Mouse (Mus musculus) midbrain, postnatal 0 days (tissue): Measurements from ENCODE around the gene Grhl1. TPM values are rescaled to one million over a fixed set of nuclear protein-coding genes. Genes with fewer than 3 reads are reported as not detected.
"Not testable (repeated sequence)": the region's sequence is repeated elsewhere in the genome, so short reads cannot be mapped to it uniquely, and the experiment has no call there.

Experiments
- ATAC-seq: fragments of 200-750 bp; cut with Nextera tagmentation; 2 replicates; pipeline ENCODE4 v1.8.0; 2017; ENCODE audit warnings: moderate number of reproducible peaks, mild to moderate bottlenecking, moderate TSS enrichment, moderate library complexity; ENCODE audit not compliant: low FRiP score
- DNase-seq: peaks from one replicate; pipeline ENCODE4 v3.0.0-alpha.2; 2015; ENCODE audit warnings: low spot score
- H3K27ac ChIP-seq: fragments of 300-500 bp; sonication (generic); 2 replicates; pipeline ENCODE4 v1.5.1; 2014; ENCODE audit warnings: low read depth, mild to moderate bottlenecking, low read length, mixed read lengths
- H3K27me3 ChIP-seq: fragments of 300-500 bp; sonication (generic); 2 replicates; pipeline ENCODE4 v1.6.1; 2014; ENCODE audit warnings: low read length, control low read depth, mixed read lengths; ENCODE audit not compliant: insufficient read depth
- H3K36me3 ChIP-seq: fragments of 300-500 bp; sonication (generic); 2 replicates; pipeline ENCODE4 v1.6.1; 2014; ENCODE audit warnings: low read length, control low read depth, mixed read lengths; ENCODE audit not compliant: insufficient read depth
- H3K4me1 ChIP-seq: fragments of 300-500 bp; sonication (generic); 2 replicates; pipeline ENCODE4 v1.6.1; 2014; ENCODE audit warnings: mild to moderate bottlenecking, control low read depth, antibody characterized with exemption, low read length, mixed read lengths; ENCODE audit not compliant: insufficient read depth
- H3K4me2 ChIP-seq: fragments of 300-500 bp; sonication (generic); 2 replicates; pipeline ENCODE4 v1.6.1; 2014; ENCODE audit warnings: low read depth, mild to moderate bottlenecking, low read length, mixed read lengths; ENCODE audit not compliant: poor library complexity, severe bottlenecking
- H3K4me3 ChIP-seq: fragments of 300-500 bp; sonication (generic); 2 replicates; pipeline ENCODE4 v1.5.1; 2014; ENCODE audit warnings: low read depth, mild to moderate bottlenecking, low read length, moderate library complexity
- H3K9ac ChIP-seq: fragments of 300-500 bp; sonication (generic); replicated peaks from 2 replicates; pipeline ENCODE4 v1.6.1; 2014; ENCODE audit warnings: mild to moderate bottlenecking, low read length, moderate library complexity, mixed read lengths; ENCODE audit not compliant: poor library complexity, severe bottlenecking
- H3K9me3 ChIP-seq: fragments of 300-500 bp; sonication (generic); 2 replicates; pipeline ENCODE4 v1.6.1; 2016; ENCODE audit warnings: low read length, control low read depth
- CTCF ChIP-seq: IDR thresholded peaks from 2 replicates; pipeline ENCODE4 v1.5.1; 2016; ENCODE audit warnings: antibody characterized with exemption, mild to moderate bottlenecking
- WGBS: fragments of 180-500 bp; shearing (Covaris S2); extraction: QIAGEN DNeasy Blood & Tissue Kit; methylation state at CpG from one replicate; pipeline ENCODE4 v1.1.7; 2014; 5-methylcytosine and 5-hydroxymethylcytosine counted together
- polyA plus RNA-seq: library from polyadenylated mRNA; unstranded; fragments of >200 nt; fragmentation: Nextera tagmentation; extraction: Ambion mirVana; gene quantifications from 2 replicates; pipeline ENCODE4 v1.2.1, GENCODE M21; 2015
- total RNA-seq: library from RNA; depleted of rRNA; stranded (reverse); fragments of >200 nt; gene quantifications from 2 replicates; pipeline ENCODE4 v1.2.3, GENCODE M21; 2014; rRNA removed

The Grhl1 gene
- total RNA-seq = 1.7 and 3.5 TPM in 2 replicates
- polyA plus RNA-seq = 1.8 and 2.2 TPM in 2 replicates

- Histone ChIP-seq H3K4me1 (no peaks in the 10 kb centered on the region), H3K9ac (peak within 1 kb of the TSS; percentile 52), H3K4me3 (peak within 1 kb of the TSS; percentile 55), H3K36me3 (no peaks in the 10 kb centered on the region), H3K27me3 (peaks cover 7% of the 10 kb centered on the region; the same call in 1 of the 2 replicates), H3K27ac (no peak within 1 kb of the TSS), H3K9me3 (no peaks in the 10 kb centered on the region), H3K4me2 (peak within 1 kb of the TSS; percentile 71)
- DNase-seq (peak; percentile 95), ATAC-seq (peak; percentile 99)
- TF ChIP-seq CTCF = no peak
- 2% methylated on average over 53 of the region's 64 CpGs for WGBS
Measured at GRCm38 (mm10) chr12:24571523-24572392, at the start of gene Grhl1. Grhl1 (plus strand) TSS chr12:24572283.

DNA sequence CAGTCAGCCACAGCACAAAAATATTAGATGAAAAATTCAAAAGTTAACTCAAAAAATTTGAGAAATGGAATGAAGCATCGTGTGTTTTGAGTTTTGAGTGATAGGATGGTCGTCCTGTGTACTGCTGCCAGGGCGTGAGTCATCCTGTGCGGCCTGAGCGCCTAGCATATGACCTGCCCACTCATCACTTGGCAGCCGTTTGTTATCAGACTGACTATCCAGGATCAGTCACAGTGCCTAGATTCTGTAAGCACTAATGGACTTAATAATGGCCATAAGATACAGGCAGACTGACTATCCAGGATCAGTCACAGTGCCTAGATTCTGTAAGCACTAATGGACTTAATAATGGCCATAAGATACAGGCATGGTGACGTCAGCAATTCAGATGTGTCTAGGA lies 47.0 kb upstream of the Grhl1 start:
- not testable (repeated sequence) for H3K4me3 ChIP-seq, DNase-seq, H3K27me3 ChIP-seq, H3K9me3 ChIP-seq, ATAC-seq, H3K4me1 ChIP-seq, H3K4me2 ChIP-seq, H3K27ac ChIP-seq, H3K9ac ChIP-seq
- peaks cover 13% of the 10 kb centered on the region; the same call in 1 of the 2 replicates for H3K36me3 ChIP-seq
- 93% methylated on average over 7 of the region's 7 CpGs for WGBS

DNA sequence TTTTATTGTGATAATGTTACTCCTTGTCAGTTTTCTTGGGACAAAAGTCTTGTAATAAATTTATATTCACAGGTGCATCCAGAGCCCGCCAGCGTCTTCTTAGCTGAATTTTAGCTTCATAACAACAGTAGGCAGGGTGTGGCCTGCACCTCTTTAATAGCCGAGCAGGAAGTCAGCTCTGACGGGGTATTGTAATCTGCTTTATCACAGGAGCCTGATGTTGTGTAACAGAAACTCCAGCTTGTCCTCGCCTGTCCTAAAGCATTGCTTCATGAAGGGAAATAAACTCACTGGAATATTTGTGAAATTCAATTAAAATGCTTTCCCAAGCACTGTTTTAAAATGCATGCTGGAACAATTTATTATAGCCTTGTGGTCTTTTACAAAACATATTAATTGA lies 35.7 kb upstream of the Grhl1 start:
- Histone ChIP-seq H3K27ac (no peak overlapping the region), H3K4me3 (no peak overlapping the region), H3K9me3 (no peaks in the 10 kb centered on the region), H3K4me1 (no peaks in the 10 kb centered on the region), H3K36me3 (peaks cover 7% of the 10 kb centered on the region; the same call in 1 of the 2 replicates), H3K9ac (no peak overlapping the region), H3K4me2 (no peak overlapping the region), H3K27me3 (no peaks in the 10 kb centered on the region)
- ATAC-seq (no peak), DNase-seq (no peak)
- no peak for TF ChIP-seq CTCF
- 49% methylated on average over 5 of the region's 5 CpGs for WGBS

DNA sequence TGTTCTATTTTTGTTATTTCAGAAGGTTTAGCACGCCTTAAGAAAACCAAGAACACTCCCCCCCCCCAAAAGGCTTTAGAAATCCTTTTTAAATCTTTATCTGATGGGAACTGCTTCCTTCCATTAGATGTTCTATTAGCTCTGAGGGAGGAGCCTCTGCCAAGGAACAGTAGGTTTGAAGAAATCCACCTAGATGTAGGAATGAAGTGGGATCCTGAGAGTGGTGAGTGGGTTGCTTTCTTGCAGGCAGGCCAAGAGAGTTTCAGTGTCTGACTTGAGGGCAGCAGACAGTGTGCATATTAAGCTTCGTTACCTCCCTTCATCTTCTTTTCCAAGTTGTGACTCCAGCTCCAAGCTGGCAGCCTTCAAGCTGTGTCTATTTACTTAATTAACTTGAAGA lies 34.9 kb upstream of the Grhl1 start:
- no peak for TF ChIP-seq CTCF
- ATAC-seq (no peak), DNase-seq (no peak)
- Histone ChIP-seq H3K27ac (peak overlapping the region; percentile 38), H3K36me3 (peaks cover 4% of the 10 kb centered on the region; the same call in 1 of the 2 replicates), H3K9ac (no peak overlapping the region), H3K9me3 (no peaks in the 10 kb centered on the region), H3K4me2 (no peak overlapping the region), H3K27me3 (no peaks in the 10 kb centered on the region), H3K4me1 (no peaks in the 10 kb centered on the region), H3K4me3 (no peak overlapping the region)
- WGBS = 46% methylated on average over 2 of the region's 2 CpGs

- DNase-seq = peak; percentile 64
- ATAC-seq = 0 out of 2 replicates have a peak, but pooled peaks have one; percentile 34
- TF ChIP-seq CTCF = no peak
- Histone ChIP-seq H3K4me2 (no peak overlapping the region), H3K4me1 (no peaks in the 10 kb centered on the region), H3K27me3 (no peaks in the 10 kb centered on the region), H3K9ac (no peak overlapping the region), H3K27ac (no peak overlapping the region), H3K9me3 (no peaks in the 10 kb centered on the region), H3K36me3 (peaks cover 4% of the 10 kb centered on the region; the same call in 1 of the 2 replicates), H3K4me3 (no peak overlapping the region)
- WGBS = 62% methylated on average over 4 of the region's 4 CpGs
Measured at GRCm38 (mm10) chr12:24537965-24538364, 34.1 kb upstream of the Grhl1 start.
